Mouse (Mus musculus) lung, embryonic 14.5 days (tissue): ENCODE measurements at regions not wholly inside any gene's neighbourhood (a gene's known extent, or its start where the extent isn't known, plus 50 kb on each side); places are given as distances from the start of the nearest gene placed in this dataset.

Experiments
- ATAC-seq: fragments of 200-750 bp; cut with Nextera tagmentation; 2 replicates; pipeline ENCODE4 v1.8.0; 2017; ENCODE audit warnings: mild to moderate bottlenecking, moderate TSS enrichment, moderate library complexity; ENCODE audit not compliant: insufficient read depth
- DNase-seq: peaks from one replicate; pipeline ENCODE4 v3.0.0-alpha.2; 2015
- H3K27ac ChIP-seq: fragments of 300-500 bp; sonication (generic); 2 replicates; pipeline ENCODE4 v1.5.1; 2014; ENCODE audit warnings: low read depth, mild to moderate bottlenecking, moderate library complexity
- H3K27me3 ChIP-seq: fragments of 300-500 bp; sonication (generic); 2 replicates; pipeline ENCODE4 v1.6.1; 2014; ENCODE audit warnings: low read length, control low read depth; ENCODE audit not compliant: insufficient read depth
- H3K36me3 ChIP-seq: fragments of 300-500 bp; sonication (generic); 2 replicates; pipeline ENCODE4 v1.6.1; 2014; ENCODE audit warnings: control low read depth; ENCODE audit not compliant: insufficient read depth
- H3K4me1 ChIP-seq: fragments of 300-500 bp; sonication (generic); 2 replicates; pipeline ENCODE4 v1.6.1; 2014; ENCODE audit warnings: antibody characterized with exemption, control low read depth; ENCODE audit not compliant: insufficient read depth
- H3K4me2 ChIP-seq: fragments of 300-500 bp; sonication (generic); 2 replicates; pipeline ENCODE4 v1.6.1; 2014; ENCODE audit warnings: mild to moderate bottlenecking
- H3K4me3 ChIP-seq: fragments of 300-500 bp; sonication (generic); 2 replicates; pipeline ENCODE4 v1.5.1; 2014; ENCODE audit warnings: low read depth, low read length
- H3K9ac ChIP-seq: fragments of 300-500 bp; sonication (generic); 2 replicates; pipeline ENCODE4 v1.6.1; 2014
- H3K9me3 ChIP-seq: fragments of 300-500 bp; sonication (generic); 2 replicates; pipeline ENCODE4 v1.6.1; 2016; ENCODE audit warnings: low read depth, low read length, control low read depth
- CTCF ChIP-seq: IDR thresholded peaks from 2 replicates; pipeline ENCODE4 v1.5.1; 2016; ENCODE audit warnings: antibody characterized with exemption, low read depth
- WGBS: fragments of 180-500 bp; shearing (Covaris S2); extraction: QIAGEN DNeasy Blood & Tissue Kit; methylation state at CpG from one replicate; pipeline ENCODE4 v1.1.7; 2014; 5-methylcytosine and 5-hydroxymethylcytosine counted together

GRCm38 (mm10) chr8:91995407-91996144, 193.7 kb upstream of the Irx3 start:
- 48% methylated on average over 9 of the region's 9 CpGs for WGBS
- no peak for TF ChIP-seq CTCF
- Histone ChIP-seq H3K4me3 (no peak overlapping the region), H3K27me3 (peaks cover 9% of the 10 kb centered on the region; the same call in 1 of the 2 replicates), H3K36me3 (no peaks in the 10 kb centered on the region), H3K4me1 (peaks cover 9% of the 10 kb centered on the region), H3K9me3 (no peaks in the 10 kb centered on the region), H3K4me2 (no peak overlapping the region), H3K9ac (no peak overlapping the region), H3K27ac (no peak overlapping the region)
- ATAC-seq (no peak), DNase-seq (peak; percentile 50)

DNA sequence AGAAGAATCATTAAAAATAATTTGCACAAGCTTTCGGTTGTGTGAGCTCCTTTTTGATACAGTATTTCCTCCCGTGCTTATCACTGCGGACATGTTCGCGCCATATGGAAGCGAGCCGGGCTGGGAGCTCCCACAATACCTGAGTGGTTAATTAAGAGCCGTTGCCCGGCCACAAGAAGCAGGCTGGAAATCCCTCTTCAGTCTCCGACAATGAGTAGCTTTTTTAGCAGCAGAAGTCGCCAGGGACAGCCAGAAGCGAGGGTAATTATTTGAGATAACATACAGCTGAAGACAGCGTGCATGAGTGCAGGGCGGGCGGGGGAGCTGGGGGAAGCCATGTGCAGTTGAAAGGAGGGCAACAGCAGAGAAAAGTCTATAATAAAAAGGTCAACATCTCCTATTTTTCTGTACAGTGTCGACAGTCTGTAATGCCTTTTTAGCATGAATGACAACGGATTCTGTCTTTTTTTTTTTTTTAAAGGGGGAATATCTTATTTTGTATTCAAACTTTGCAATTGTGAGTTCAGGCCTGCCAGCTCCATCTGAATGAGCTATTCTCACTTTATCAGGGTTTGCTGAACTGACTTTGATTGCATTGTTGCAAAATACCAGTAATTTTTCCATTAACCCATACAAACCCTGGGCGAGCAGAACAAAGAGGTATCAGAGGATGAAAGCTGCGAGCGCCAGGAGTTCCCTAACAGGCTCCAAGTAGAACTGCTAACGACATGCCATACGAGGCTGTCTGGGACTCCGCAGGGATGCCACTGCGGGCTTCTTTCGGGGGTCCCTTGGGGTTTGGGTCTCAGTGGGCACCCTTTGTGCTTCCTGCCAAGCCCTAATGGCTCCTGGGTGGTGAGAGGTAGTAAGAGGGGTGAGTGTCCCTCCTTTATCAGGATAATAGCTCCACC, 189.9 kb upstream of the Irx3 start:
- WGBS, result 28% methylated on average over 25 of the region's 25 CpGs
- Histone ChIP-seq H3K4me3 (no peak overlapping the region), H3K9me3 (no peaks in the 10 kb centered on the region), H3K27me3 (peaks cover 8% of the 10 kb centered on the region; the same call in 1 of the 2 replicates), H3K27ac (peak overlapping the region; percentile 67), H3K4me1 (peaks cover 22% of the 10 kb centered on the region), H3K9ac (no peak overlapping the region), H3K36me3 (no peaks in the 10 kb centered on the region), H3K4me2 (peak overlapping the region; percentile 51)
- DNase-seq, result peak; percentile 44
- no peak for ATAC-seq
- no peak for TF ChIP-seq CTCF

DNA sequence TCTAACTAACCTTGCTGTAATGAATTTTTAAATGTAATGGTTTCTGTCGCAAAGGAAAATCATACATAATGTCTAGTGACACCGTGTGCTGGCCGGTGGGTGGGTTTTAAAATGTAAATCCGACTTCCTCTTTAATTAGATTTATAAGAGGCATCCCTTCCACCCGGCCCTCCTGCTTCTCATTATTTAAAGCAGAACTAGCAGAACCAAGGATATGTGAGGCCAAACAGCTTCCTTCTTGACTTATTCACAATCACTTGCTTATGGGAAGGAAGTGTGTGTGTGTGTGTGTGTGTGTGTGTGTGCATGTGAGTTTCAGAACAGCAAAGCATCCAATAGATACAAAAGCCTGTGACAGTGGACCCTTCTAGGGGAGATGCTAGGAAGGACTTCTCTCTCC, 189.1 kb upstream of the Irx3 start:
- H3K36me3 ChIP-seq, result no peaks in the 10 kb centered on the region
- peak; percentile 35 for DNase-seq
- no peak overlapping the region for H3K9ac ChIP-seq
- 36% methylated on average over 5 of the region's 5 CpGs for WGBS
- peak overlapping the region; percentile 51 for H3K4me2 ChIP-seq
- H3K27me3 ChIP-seq, result peaks cover 8% of the 10 kb centered on the region; the same call in 1 of the 2 replicates
- H3K9me3 ChIP-seq, result no peaks in the 10 kb centered on the region
- TF ChIP-seq CTCF, result no peak
- peaks cover 18% of the 10 kb centered on the region for H3K4me1 ChIP-seq
- no peak overlapping the region for H3K27ac ChIP-seq
- ATAC-seq, result no peak
- H3K4me3 ChIP-seq, result no peak overlapping the region

DNA sequence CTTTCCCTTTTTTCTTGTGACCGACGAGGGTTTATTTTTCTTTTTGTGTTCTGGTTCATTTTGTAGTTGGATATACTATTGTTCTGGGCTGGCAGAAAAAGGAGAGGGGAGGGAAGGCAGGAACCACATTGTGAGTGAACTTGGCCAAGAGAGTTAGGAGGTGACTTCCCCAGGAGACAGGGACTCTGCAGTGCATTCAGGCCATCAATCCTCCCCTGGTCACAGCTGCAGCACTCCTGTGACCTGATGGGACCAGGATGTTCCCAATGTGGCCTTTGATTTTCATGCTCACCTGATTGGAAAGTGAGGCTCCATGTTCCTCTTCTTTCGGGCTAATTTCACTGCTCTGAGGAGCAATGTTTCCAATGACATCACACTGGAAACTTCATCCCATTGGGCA, 188.2 kb upstream of the Irx3 start:
- no peak for DNase-seq
- Histone ChIP-seq H3K27me3 (peaks cover 8% of the 10 kb centered on the region; the same call in 1 of the 2 replicates), H3K9me3 (no peaks in the 10 kb centered on the region), H3K27ac (no peak overlapping the region), H3K9ac (no peak overlapping the region), H3K4me3 (no peak overlapping the region), H3K36me3 (no peaks in the 10 kb centered on the region), H3K4me2 (no peak overlapping the region), H3K4me1 (peaks cover 18% of the 10 kb centered on the region)
- no peak for TF ChIP-seq CTCF
- ATAC-seq, result no peak
- 47% methylated on average over 3 of the region's 3 CpGs for WGBS

- no peaks in the 10 kb centered on the region for H3K36me3 ChIP-seq
- no peak for TF ChIP-seq CTCF
- H3K9ac ChIP-seq, result no peak overlapping the region
- no peak overlapping the region for H3K4me2 ChIP-seq
- H3K27me3 ChIP-seq, result peaks cover 8% of the 10 kb centered on the region; the same call in 1 of the 2 replicates
- 37% methylated on average over 11 of the region's 11 CpGs for WGBS
- H3K9me3 ChIP-seq, result no peaks in the 10 kb centered on the region
- no peak; the same call in 1 of the 2 replicates for ATAC-seq
- H3K27ac ChIP-seq, result no peak overlapping the region
- H3K4me1 ChIP-seq, result peaks cover 18% of the 10 kb centered on the region
- DNase-seq, result peak; percentile 30
- H3K4me3 ChIP-seq, result no peak overlapping the region
Measured at GRCm38 (mm10) chr8:91988866-91989633, 187.2 kb upstream of the Irx3 start.

DNA sequence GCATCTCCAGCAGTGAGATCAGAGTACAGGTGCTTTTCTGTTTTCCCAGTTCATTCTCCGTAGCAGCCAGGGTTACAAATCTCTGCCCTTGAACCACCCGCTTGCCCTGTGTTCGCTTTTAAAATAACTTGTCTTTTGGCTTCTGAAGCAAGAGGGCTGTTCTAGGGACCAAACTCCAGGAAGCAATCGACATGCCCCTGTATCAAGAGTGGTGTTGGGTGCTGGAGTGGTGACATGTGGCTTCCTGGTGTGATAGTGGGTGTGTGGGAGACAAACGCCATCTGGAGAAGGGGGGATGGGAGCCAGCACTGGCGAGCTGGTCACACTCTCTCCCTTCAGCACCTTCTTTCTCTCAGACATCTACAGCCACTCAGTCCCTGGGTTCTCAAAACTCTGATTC, 186.0 kb upstream of the Irx3 start:
- WGBS, result 21% methylated on average over 6 of the region's 6 CpGs
- Histone ChIP-seq H3K4me2 (no peak overlapping the region), H3K27ac (peak overlapping the region; percentile 1; the same call in 1 of the 2 replicates), H3K4me3 (no peak overlapping the region), H3K9ac (no peak overlapping the region), H3K36me3 (no peaks in the 10 kb centered on the region), H3K9me3 (no peaks in the 10 kb centered on the region), H3K4me1 (peaks cover 18% of the 10 kb centered on the region), H3K27me3 (peaks cover under 1% of the 10 kb centered on the region; the same call in 1 of the 2 replicates)
- ATAC-seq (peak; percentile 87), DNase-seq (peak; percentile 83)
- no peak for TF ChIP-seq CTCF
